Mouse (Mus musculus): ENCODE measurements around the gene Rimbp2. TPM values are rescaled to one million over a fixed set of nuclear protein-coding genes. Genes with fewer than 3 reads are reported as not detected.

The Rimbp2 gene
- polyA plus RNA-seq, 1 experiment from 2014 or later = 3.4 TPM

DNA sequence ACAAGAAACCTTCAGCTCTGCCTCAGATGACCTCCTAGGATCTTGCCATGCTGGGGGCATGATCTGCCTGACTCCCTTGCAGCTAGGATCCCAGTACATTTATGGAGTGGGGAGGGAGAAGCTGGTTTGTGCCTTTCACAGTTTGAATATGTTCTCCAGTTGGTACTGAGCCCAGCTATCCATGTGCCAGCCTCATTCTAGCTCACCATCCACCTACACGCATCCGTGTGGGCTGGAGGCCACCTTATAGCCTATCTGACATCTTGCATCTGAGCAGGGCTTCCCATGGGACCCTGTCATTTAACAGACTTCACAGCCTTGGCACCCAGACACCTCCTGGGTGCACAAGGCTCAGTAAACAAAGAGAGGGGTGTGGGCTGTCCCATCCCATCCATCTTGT, 148.2 kb downstream of the Rimbp2 start:
- no peaks in the 10 kb centered on the region for H3K9me3 ChIP-seq
- WGBS = 82% methylated on average over 2 of the region's 2 CpGs
- no peak overlapping the region for H3K4me2 ChIP-seq (replicated peaks)
- H3K27ac ChIP-seq (replicated peaks) = no peak overlapping the region
- no peak for ATAC-seq (replicated peaks)
- peaks cover 30% of the 10 kb centered on the region for H3K4me1 ChIP-seq
- H3K27me3 ChIP-seq = no peaks in the 10 kb centered on the region
- no peaks in the 10 kb centered on the region for H3K36me3 ChIP-seq
- H3K9ac ChIP-seq (replicated peaks) = no peak overlapping the region
- no peak overlapping the region for H3K4me3 ChIP-seq

DNA sequence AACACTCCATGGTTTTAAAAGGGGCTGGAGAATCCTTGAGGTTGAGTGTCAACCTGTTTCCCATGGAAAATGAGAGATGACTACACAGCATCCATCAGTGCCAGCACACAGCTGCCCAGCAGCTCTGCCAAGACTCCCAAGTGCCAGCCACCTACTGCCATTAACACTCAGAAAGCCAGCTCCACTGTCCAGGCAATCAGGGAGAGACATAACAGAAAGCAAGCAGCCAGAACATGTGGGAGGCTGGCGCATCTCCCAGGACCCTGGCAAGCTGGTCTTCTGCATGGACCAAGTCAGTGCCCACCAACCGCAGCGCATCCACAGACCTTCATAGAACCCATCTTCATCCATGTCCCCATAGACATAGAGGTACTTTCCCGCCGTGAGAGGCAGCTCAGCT, 152.7 kb downstream of the Rimbp2 start:
- no peaks in the 10 kb centered on the region for H3K9me3 ChIP-seq
- no peaks in the 10 kb centered on the region for H3K4me1 ChIP-seq
- H3K27ac ChIP-seq (replicated peaks) = no peak overlapping the region
- ATAC-seq (replicated peaks) = no peak
- H3K4me2 ChIP-seq (replicated peaks) = no peak overlapping the region
- WGBS = 92% methylated on average over 5 of the region's 5 CpGs
- H3K4me3 ChIP-seq = no peak overlapping the region
- H3K36me3 ChIP-seq = peaks cover 5% of the 10 kb centered on the region; the same call in 1 of the 2 replicates
- no peak overlapping the region for H3K9ac ChIP-seq (replicated peaks)
- no peaks in the 10 kb centered on the region for H3K27me3 ChIP-seq

DNA sequence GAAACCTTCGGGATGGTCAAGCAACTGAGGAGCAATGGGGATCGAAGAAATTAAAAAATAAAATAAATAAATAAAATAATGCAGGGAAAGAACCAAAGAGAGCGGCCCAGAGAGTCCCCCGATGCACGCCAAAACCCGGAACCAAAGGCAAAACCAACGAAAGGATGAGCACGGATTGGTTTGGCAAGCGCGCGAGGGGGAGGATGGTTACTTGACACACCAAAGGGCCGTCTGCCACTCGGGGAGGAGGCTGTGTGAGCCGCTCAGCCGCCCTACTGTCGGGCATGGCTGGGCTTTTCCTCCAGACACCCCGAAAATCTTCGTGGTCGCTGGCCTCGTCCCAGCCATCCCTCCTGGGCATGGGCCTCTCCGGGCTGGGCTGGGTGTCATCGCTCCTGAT, 171.7 kb downstream of the Rimbp2 start:
- H3K4me1 ChIP-seq = no peaks in the 10 kb centered on the region
- WGBS = 76% methylated on average over 22 of the region's 22 CpGs
- no peaks in the 10 kb centered on the region for H3K36me3 ChIP-seq
- no peaks in the 10 kb centered on the region for H3K27me3 ChIP-seq
- no peak overlapping the region for H3K27ac ChIP-seq (replicated peaks)
- H3K9me3 ChIP-seq = no peaks in the 10 kb centered on the region
- no peak overlapping the region for H3K9ac ChIP-seq (replicated peaks)
- no peak overlapping the region for H3K4me3 ChIP-seq
- no peak overlapping the region for H3K4me2 ChIP-seq (replicated peaks)
- no peak for ATAC-seq (replicated peaks)

DNA sequence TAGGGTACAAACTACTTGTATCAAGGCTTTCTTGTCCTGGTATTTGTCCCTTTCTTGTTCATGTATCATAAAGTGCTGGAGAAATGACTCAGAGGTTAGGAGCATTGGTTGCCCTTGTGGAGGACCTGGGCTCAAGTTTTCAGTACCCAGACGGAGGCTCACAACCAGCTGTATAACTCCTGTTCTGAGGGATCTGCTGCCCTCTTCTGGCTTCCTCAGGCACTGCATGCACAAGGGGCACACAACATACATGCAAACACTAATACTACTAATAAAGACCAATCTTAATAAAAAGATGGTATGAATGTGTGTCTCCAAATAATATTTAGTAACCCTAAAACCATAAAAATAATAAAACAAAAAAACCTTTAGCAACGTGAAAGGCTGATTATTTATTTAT, 176.9 kb downstream of the Rimbp2 start:
- no peaks in the 10 kb centered on the region for H3K4me1 ChIP-seq
- no peak overlapping the region for H3K27ac ChIP-seq (replicated peaks)
- no peaks in the 10 kb centered on the region for H3K27me3 ChIP-seq
- H3K4me3 ChIP-seq = no peak overlapping the region
- no peak overlapping the region for H3K4me2 ChIP-seq (replicated peaks)
- WGBS = 78% methylated on average over 2 of the region's 2 CpGs
- no peak for ATAC-seq (replicated peaks)
- H3K9me3 ChIP-seq = no peaks in the 10 kb centered on the region
- no peak overlapping the region for H3K9ac ChIP-seq (replicated peaks)
- no peaks in the 10 kb centered on the region for H3K36me3 ChIP-seq

DNA sequence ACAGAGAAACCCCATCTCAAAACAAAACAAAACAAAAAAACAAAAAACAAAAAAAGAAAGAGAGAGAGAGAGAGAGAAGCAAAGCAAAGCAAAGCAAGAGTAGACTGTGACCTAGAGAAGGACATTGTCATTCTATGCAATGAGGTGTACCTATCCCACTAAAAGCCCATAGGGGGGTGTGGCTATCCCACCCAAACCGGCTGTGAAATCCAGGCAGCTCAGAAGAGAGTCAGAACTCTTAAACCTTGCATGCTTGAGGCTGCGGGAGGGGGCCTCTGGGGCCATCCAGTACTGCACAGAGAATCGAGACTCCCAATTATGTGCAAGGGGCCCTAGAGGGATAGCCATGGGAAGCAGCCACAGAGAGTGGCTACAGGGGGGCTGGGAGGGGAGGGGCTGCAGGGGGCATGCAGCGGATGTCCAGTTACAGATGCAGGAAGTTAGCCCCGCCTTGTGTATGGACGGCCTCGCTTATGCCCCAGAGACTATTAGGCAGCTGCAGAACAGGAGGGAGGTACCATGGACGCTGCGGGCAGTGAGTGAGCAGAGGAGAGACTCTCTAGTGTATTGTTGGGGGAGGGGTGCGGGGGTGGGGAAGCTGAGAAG, 184.2 kb downstream of the Rimbp2 start:
- no peak overlapping the region for H3K4me2 ChIP-seq (replicated peaks)
- 7% methylated on average over 10 of the region's 10 CpGs for WGBS
- no peaks in the 10 kb centered on the region for H3K9me3 ChIP-seq
- no peak overlapping the region for H3K27ac ChIP-seq (replicated peaks)
- no peaks in the 10 kb centered on the region for H3K36me3 ChIP-seq
- no peaks in the 10 kb centered on the region for H3K27me3 ChIP-seq
- no peaks in the 10 kb centered on the region for H3K4me1 ChIP-seq
- no peak overlapping the region for H3K4me3 ChIP-seq
- H3K9ac ChIP-seq (replicated peaks) = no peak overlapping the region
- ATAC-seq (replicated peaks) = no peak

DNA sequence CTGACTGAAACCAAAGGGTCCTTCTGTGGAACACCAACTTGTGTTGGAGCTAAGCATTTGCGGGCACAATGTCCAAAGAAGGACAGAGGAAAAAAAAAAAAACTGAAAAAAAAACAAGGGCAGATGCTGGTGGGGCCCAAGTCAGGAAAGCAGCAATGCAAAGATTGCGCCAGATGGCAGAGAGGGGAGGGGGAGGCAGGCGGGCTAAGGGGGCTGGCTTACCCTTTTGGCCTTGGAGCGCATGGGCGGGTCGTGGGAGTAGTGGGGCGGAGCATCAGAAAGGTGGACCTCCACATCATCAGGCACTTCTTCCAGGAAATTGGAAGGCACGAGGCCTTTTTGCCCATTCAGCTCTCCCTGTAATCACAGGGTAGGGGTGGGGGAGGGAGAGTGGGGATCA, 192.2 kb downstream of the Rimbp2 start:
- Histone ChIP-seq H3K4me2 (replicated peaks) (no peak overlapping the region), H3K9ac (replicated peaks) (no peak overlapping the region), H3K4me3 (no peak overlapping the region), H3K27ac (replicated peaks) (no peak overlapping the region), H3K9me3 (no peaks in the 10 kb centered on the region), H3K36me3 (no peaks in the 10 kb centered on the region), H3K27me3 (no peaks in the 10 kb centered on the region), H3K4me1 (no peaks in the 10 kb centered on the region)
- 64% methylated on average over 8 of the region's 8 CpGs for WGBS
- no peak for ATAC-seq (replicated peaks)

DNA sequence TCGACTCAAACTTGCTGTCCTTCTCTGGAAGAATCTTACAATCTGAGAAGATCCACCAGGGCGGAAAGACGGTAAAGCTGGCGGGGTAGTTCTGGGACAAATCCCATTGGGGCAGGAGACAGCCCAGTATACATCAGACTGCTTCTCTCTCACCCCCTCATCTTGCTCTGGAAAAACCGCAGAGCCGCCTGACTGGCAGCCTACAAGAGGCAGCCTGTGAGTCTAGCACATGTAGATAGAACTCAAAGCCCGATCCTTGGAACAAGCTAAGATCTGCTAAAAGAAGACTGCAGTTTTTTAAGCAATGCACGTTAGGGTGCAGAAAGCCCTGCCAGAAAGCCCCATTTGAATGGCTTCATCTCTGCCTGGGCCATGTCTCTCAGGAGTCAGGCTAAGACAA, 207.0 kb downstream of the Rimbp2 start:
- H3K9ac ChIP-seq (replicated peaks) = no peak overlapping the region
- no peak for ATAC-seq (replicated peaks)
- H3K36me3 ChIP-seq = no peaks in the 10 kb centered on the region
- no peaks in the 10 kb centered on the region for H3K9me3 ChIP-seq
- no peak overlapping the region for H3K4me3 ChIP-seq
- no peak overlapping the region for H3K4me2 ChIP-seq (replicated peaks)
- H3K27ac ChIP-seq (replicated peaks) = no peak overlapping the region
- H3K4me1 ChIP-seq = no peaks in the 10 kb centered on the region
- H3K27me3 ChIP-seq = no peaks in the 10 kb centered on the region
- WGBS = 84% methylated on average over 8 of the region's 8 CpGs

DNA sequence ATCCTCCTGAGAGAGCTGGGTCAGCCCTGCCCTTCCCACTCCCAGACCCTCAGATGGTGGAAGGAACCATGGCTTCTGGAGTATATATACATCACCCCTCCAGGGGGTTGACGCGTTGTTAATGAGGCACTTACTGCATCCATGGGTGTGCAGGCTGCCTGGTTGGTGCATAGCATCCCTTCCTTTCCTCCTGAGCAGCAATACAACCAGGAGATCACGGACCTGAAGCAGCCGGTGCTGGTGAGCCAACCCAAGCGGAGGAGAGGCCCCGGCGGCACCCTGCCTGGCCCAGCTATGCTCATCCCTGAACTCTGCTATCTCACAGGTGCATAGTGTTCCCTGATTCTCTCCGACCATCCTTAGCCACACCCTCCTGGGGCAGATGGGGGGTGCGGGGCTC, 208.1 kb downstream of the Rimbp2 start:
- Histone ChIP-seq H3K36me3 (no peaks in the 10 kb centered on the region), H3K9ac (replicated peaks) (no peak overlapping the region), H3K4me3 (no peak overlapping the region), H3K27ac (replicated peaks) (no peak overlapping the region), H3K9me3 (no peaks in the 10 kb centered on the region), H3K4me2 (replicated peaks) (no peak overlapping the region), H3K27me3 (no peaks in the 10 kb centered on the region), H3K4me1 (no peaks in the 10 kb centered on the region)
- 85% methylated on average over 9 of the region's 9 CpGs for WGBS
- ATAC-seq (replicated peaks) = no peak

DNA sequence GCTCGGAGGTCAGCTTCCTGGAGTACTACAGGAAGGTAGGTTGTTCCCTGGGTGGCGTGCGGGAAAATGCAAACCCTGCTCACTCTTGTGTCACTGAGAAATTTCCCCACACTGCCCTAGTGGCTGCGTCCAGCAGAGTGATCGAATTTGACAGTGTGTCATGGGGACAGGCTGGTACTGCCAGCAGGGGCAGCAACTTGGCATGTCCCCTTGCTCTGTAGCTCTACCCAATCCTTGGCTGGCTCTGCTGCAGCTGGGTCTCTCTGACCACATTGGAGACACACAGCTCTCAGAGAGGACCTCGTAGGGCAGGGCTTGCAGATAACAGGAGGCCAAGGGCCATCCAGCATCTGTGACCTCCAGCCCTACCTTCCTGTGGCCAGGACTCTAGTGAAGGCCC, 208.9 kb downstream of the Rimbp2 start:
- Histone ChIP-seq H3K36me3 (no peaks in the 10 kb centered on the region), H3K27me3 (no peaks in the 10 kb centered on the region), H3K9ac (replicated peaks) (no peak overlapping the region), H3K4me3 (no peak overlapping the region), H3K27ac (replicated peaks) (no peak overlapping the region), H3K4me1 (no peaks in the 10 kb centered on the region; the same call in 1 of the 2 replicates), H3K4me2 (replicated peaks) (no peak overlapping the region), H3K9me3 (no peaks in the 10 kb centered on the region)
- ATAC-seq (replicated peaks) = no peak
- 95% methylated on average over 6 of the region's 6 CpGs for WGBS

DNA sequence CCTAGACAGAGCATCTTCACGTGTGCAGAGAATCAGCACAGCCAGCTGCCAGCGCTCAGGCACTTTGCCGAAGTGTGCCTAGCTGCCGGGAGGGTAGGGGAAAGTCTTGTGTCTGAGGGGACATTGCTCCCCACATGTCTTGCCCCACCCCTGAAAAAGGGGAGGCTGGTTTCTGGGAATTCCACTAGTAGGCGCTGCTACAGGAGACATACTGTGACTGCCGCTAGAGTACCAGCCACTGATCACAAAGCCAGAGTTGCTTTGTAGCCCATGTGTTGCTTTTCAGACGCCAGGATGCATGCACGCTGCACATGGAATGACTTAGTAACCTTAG, 213.5 kb downstream of the Rimbp2 start:
- 18% methylated on average over 8 of the region's 8 CpGs for WGBS
- H3K4me2 ChIP-seq (replicated peaks) = peak overlapping the region; percentile 15
- ATAC-seq (replicated peaks) = no peak; the same call in 1 of the 2 replicates
- H3K27me3 ChIP-seq = no peaks in the 10 kb centered on the region
- no peak overlapping the region for H3K9ac ChIP-seq (replicated peaks)
- H3K36me3 ChIP-seq = no peaks in the 10 kb centered on the region
- no peaks in the 10 kb centered on the region; the same call in 1 of the 2 replicates for H3K4me1 ChIP-seq
- no peak overlapping the region for H3K4me3 ChIP-seq
- no peak overlapping the region for H3K27ac ChIP-seq (replicated peaks)
- no peaks in the 10 kb centered on the region for H3K9me3 ChIP-seq

DNA sequence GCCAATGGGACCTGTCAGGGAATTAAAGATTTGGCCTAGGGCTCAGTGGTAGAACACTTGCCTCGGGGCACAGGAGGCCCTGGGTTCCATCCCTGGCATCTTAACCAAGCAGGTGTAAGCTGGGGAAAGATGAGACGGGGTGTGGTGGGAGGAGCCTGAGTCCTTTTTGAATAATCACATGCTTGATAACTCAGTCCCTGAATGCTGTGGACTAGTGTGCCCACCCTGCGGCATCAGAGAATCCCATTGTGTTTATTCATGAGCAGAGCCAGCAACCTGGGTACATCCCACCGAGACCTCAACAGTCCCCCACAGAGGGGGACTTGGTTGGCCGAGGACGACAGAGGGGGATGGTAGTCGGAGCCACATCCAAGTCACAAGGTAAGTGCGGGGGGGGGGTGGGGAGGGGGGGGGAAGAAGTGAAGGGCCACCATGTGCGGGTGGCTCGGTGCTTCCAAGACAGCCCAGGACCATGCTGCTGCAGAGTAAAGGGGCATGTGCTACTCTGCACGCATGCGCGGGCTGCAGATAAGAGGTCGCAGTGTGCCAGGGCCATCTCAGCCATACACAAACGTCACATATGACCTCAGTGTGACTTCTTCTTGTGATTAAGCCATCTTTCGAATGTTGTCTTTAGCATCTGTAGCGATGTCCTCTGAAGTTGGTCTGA, 214.0 kb downstream of the Rimbp2 start:
- no peaks in the 10 kb centered on the region for H3K36me3 ChIP-seq
- H3K27me3 ChIP-seq = no peaks in the 10 kb centered on the region
- ATAC-seq (replicated peaks) = peak; percentile 68; the same call in 1 of the 2 replicates
- H3K4me1 ChIP-seq = no peaks in the 10 kb centered on the region; the same call in 1 of the 2 replicates
- WGBS = 18% methylated on average over 15 of the region's 17 CpGs
- H3K9me3 ChIP-seq = no peaks in the 10 kb centered on the region
- no peak overlapping the region for H3K27ac ChIP-seq (replicated peaks)
- peak overlapping the region; percentile 15 for H3K4me2 ChIP-seq (replicated peaks)
- no peak overlapping the region for H3K9ac ChIP-seq (replicated peaks)
- peak overlapping the region; percentile 8; the same call in 1 of the 2 replicates for H3K4me3 ChIP-seq

DNA sequence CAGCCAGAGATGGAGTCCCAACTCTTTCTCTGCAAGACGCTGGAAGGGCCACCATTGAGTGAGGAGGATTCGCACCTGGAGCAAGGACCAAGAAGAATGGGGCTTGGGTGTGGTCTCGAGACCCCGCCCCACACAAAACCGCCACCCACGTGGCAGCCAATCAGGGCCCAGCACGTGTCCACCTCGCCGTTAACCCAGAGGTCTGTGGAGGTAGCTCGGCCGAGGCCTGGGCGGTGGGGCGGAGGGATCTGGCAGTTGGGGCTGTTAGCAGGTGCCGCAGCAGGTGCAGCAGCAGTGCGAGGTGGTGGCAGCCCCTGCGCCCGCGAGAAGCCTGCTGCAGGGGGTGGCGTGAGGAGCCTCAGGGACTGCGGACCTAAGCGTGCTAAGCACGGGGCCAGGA, 217.4 kb downstream of the Rimbp2 start:
- no peak for ATAC-seq (replicated peaks)

DNA sequence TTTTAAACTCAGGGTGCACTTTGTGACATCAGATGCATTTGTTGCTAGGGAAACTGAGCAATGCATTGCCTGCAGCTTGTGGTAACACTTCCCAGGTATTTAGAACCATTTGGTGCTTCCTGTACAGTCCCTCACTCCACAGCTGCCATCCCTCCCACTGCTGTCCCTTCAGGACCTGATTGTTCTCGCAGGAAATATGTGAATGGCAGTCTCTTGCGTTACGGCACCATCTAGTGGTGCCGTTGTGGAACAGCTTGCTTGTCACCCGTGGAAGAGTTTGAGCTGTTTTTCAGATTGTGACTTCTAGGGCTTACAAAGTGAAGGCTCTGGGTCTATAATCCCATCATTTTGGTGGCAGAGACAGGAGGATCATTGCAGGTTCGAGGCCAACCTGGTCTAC, 219.3 kb downstream of the Rimbp2 start:
- no peak; the same call in 1 of the 2 replicates for ATAC-seq (replicated peaks)

More for the DNA sequence above, 217.4 kb downstream of the Rimbp2 start:
- Histone ChIP-seq H3K4me1 (no peaks in the 10 kb centered on the region; the same call in 1 of the 2 replicates), H3K9ac (replicated peaks) (no peak overlapping the region), H3K9me3 (no peaks in the 10 kb centered on the region), H3K4me2 (replicated peaks) (no peak overlapping the region), H3K4me3 (no peak overlapping the region), H3K36me3 (no peaks in the 10 kb centered on the region), H3K27ac (replicated peaks) (no peak overlapping the region), H3K27me3 (no peaks in the 10 kb centered on the region)
- WGBS = 80% methylated on average over 22 of the region's 22 CpGs

More for the DNA sequence above, 219.3 kb downstream of the Rimbp2 start:
- 6% methylated on average over 6 of the region's 6 CpGs for WGBS
- no peak overlapping the region for H3K27ac ChIP-seq (replicated peaks)
- H3K4me2 ChIP-seq (replicated peaks) = no peak overlapping the region
- no peaks in the 10 kb centered on the region for H3K36me3 ChIP-seq
- H3K9ac ChIP-seq (replicated peaks) = no peak overlapping the region
- H3K4me3 ChIP-seq = no peak overlapping the region
- no peaks in the 10 kb centered on the region for H3K4me1 ChIP-seq
- no peaks in the 10 kb centered on the region for H3K27me3 ChIP-seq
- H3K9me3 ChIP-seq = no peaks in the 10 kb centered on the region
